Mouse (Mus musculus) C2C12 (cell line): ENCODE results near the gene Garem2.

Source experiments
- CTCF ChIP-seq: IDR thresholded peaks from one replicate; pipeline ENCODE4 v1.5.1; 2011; ENCODE audit not compliant: control insufficient read depth, insufficient read depth, insufficient read length
- MYOD1 ChIP-seq: IDR thresholded peaks from one replicate; pipeline ENCODE4 v1.6.1; 2011; ENCODE audit warnings: low read depth; ENCODE audit not compliant: control insufficient read depth, insufficient read length
- USF1 ChIP-seq: IDR thresholded peaks from one replicate; pipeline ENCODE4 v1.6.1; 2011; ENCODE audit warnings: low read depth, mild to moderate bottlenecking, control low read depth, moderate library complexity

DNA sequence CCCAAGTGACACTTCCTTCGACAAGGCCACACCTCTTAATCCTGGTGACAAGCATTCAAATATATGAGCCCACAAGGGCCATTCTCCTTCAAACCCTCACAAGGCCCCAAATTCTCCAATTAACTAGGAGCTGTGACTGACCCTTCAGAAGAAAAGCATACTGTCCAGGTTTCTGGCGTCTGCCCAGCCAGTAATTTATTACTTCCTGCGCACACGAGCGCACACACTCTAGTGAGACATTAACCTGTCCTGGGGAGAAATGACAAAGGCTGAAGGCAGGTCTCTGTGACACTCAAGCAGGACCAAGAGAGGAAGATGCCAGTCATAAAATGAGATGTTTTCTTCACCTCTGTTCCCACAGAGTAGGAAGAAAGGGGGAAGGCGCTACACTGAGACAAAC, 37.2 kb upstream of the Garem2 start:
- TF ChIP-seq CTCF, result no peak
- TF ChIP-seq USF1, result no peak
- no peak for TF ChIP-seq MYOD1
